Mouse (Mus musculus) colon, adult 2 months (tissue): ENCODE measurements around the gene Mrgprb2. TPM values are rescaled to one million over a fixed set of nuclear protein-coding genes. Genes with fewer than 3 reads are reported as not detected.

Experiments used
- polyA plus RNA-seq: library from polyadenylated mRNA; depleted of rRNA; stranded (reverse); fragments of >200 nt; gene quantifications from 2 replicates; pipeline ENCODE4 v1.2.3, GENCODE M21; 2012; rRNA removed

The Mrgprb2 gene
- polyA plus RNA-seq = not detected in 2 replicates

GRCm38 (mm10) chr7:48557986-48558385 is at the start of gene Mrgprb2:
Gene Mrgprb2 (minus strand): TSS chr7:48558086.

Other genes starting within 250 kb of the Mrgprb2 start
- not detected in 2 replicates for gene Mrgprb8, start 169.6 kb downstream of the Mrgprb2 start, polyA plus RNA-seq
- gene Mrgprb1, start 101.7 kb downstream of the Mrgprb2 start, polyA plus RNA-seq = not detected in 2 replicates
- not detected in 2 replicates for gene Mrgprx2, start 58.8 kb downstream of the Mrgprb2 start, polyA plus RNA-seq
- gene Mrgprb3, start 85.7 kb upstream of the Mrgprb2 start, polyA plus RNA-seq = not detected in 2 replicates
- gene Zdhhc13, start 230.9 kb upstream of the Mrgprb2 start, polyA plus RNA-seq = 19.0 and 27.5 TPM in 2 replicates